Mouse (Mus musculus) thymus, adult 2 months (tissue): ENCODE measurements around the gene Fam162b.

Source experiments
- CTCF ChIP-seq: fragments of 200-500 bp; IDR thresholded peaks from 2 replicates; pipeline ENCODE4 v1.5.1; 2012; ENCODE audit warnings: mild to moderate bottlenecking, control low read depth, low read length, moderate library complexity, borderline replicate concordance; ENCODE audit not compliant: control insufficient read depth, poor library complexity, insufficient read depth; ENCODE audit errors: extremely low read depth
- POLR2A ChIP-seq: fragments of 200-500 bp; IDR thresholded peaks from 2 replicates; pipeline ENCODE4 v1.6.1; 2012; ENCODE audit warnings: mild to moderate bottlenecking, low read length, control low read depth, moderate library complexity; ENCODE audit not compliant: control insufficient read depth, poor library complexity, insufficient read depth; ENCODE audit errors: extremely low read depth

GRCm38 (mm10) chr10:51596928-51597635, 6.8 kb upstream of the Fam162b start:
- no peak for TF ChIP-seq POLR2A
- TF ChIP-seq CTCF: no peak
